Mouse (Mus musculus) embryonic facial prominence, embryonic 10.5 days (tissue): ENCODE results near the gene Rpl13a. TPM values are rescaled to one million over a fixed set of nuclear protein-coding genes. Genes with fewer than 3 reads are reported as not detected.
A peak's percentile ranks its signal among the peaks of the same experiment; 100 is the strongest.
"Not testable (repeated sequence)": the region's sequence is repeated elsewhere in the genome, so short reads cannot be mapped to it uniquely, and the experiment has no call there.

Experiments used
- DNase-seq: peaks from one replicate; pipeline ENCODE4 v3.0.0-alpha.2; 2017; ENCODE audit warnings: low spot score
- H3K27ac ChIP-seq: fragments of 300-500 bp; sonication (generic); replicated peaks from 2 replicates; pipeline ENCODE4 v1.5.1; 2016; ENCODE audit warnings: mild to moderate bottlenecking
- H3K27me3 ChIP-seq: fragments of 300-500 bp; sonication (generic); replicated peaks from 2 replicates; pipeline ENCODE4 v1.6.1; 2016; ENCODE audit warnings: low read depth, mild to moderate bottlenecking; ENCODE audit not compliant: poor library complexity, severe bottlenecking
- H3K36me3 ChIP-seq: fragments of 300-500 bp; sonication (generic); replicated peaks from 2 replicates; pipeline ENCODE4 v1.6.1; 2016; ENCODE audit warnings: mild to moderate bottlenecking, moderate library complexity
- H3K4me1 ChIP-seq: fragments of 300-500 bp; sonication (generic); 2 replicates; pipeline ENCODE4 v1.6.1; 2016
- H3K4me3 ChIP-seq: fragments of 300-500 bp; sonication (generic); 2 replicates; pipeline ENCODE4 v1.5.1; 2016; ENCODE audit warnings: mild to moderate bottlenecking, moderate library complexity
- H3K9me3 ChIP-seq: fragments of 300-500 bp; sonication (generic); 2 replicates; pipeline ENCODE4 v1.6.1; 2016; ENCODE audit warnings: mild to moderate bottlenecking
- WGBS: fragments of 180-500 bp; shearing (Covaris S2); methylation state at CpG from one replicate; pipeline ENCODE4 v1.1.7; 2016; 5-methylcytosine and 5-hydroxymethylcytosine counted together
- polyA plus RNA-seq: library from polyadenylated mRNA; unstranded; fragments of >200 nt; fragmentation: Nextera tagmentation; extraction: Ambion mirVana; gene quantifications from 2 replicates; pipeline ENCODE4 v1.2.1, GENCODE M21; 2016

The Rpl13a gene
- polyA plus RNA-seq, 1 experiment from 2014 or later, result 1,273 TPM

DNA sequence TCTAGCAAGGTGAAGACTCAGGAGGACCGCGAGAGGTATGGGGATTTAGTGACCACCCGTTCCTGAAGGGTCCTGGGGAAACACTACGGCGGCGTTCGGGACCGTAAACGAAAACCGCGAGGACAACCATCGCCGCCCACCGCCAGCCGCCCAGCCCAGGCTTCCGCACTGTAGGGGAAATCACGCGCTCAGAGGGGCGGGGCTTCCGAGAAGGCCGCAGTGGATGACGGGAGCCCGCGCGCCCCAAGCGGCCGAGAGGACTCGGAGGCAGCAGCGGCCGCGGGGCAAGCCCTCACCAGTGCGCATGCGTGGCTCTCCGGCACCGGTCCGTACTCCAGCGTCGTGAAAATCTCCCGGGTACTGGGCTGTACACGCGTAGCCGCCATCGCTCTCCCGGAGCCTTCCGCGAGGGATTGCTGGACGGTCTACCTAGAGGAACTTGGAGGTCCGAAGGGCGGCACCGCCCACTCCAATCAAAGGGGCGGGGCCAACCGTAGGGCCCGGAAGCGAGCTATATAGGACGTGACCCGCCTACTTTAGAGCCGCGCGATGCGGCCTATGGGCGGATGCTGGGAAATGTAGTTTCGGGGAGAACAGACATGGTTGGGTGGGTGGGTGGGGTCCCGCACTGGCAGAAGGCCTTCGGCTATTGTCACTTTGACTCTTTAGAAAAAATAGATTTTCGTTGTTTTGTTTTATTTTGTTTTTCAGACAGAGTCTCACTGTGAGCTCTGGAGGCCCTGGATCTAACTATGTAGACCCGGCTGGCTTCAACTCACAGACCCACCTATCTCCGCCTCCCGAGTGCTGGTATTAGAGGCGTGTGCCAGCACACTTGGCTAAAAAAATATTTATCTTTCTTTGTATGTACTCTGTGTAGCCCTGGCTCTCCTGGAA lies 25.8 kb upstream of the Rpl13a start, which contains the start of the genes Pih1d1 and Aldh16a1:
Gene Pih1d1 (plus strand): TSS at position 208 of the 897 bp plus-strand sequence.
Gene Aldh16a1 (minus strand): TSS at position 489 of the 897 bp plus-strand sequence.
- H3K9me3 ChIP-seq, result no peaks in the 10 kb centered on the region
- H3K4me1 ChIP-seq, result peaks cover 40% of the 10 kb centered on the region
- H3K36me3 ChIP-seq, result peaks cover 34% of the 10 kb centered on the region
- 6% methylated on average over 69 of the region's 69 CpGs for WGBS
- no peaks in the 10 kb centered on the region for H3K27me3 ChIP-seq
- peak within 1 kb of the TSS; percentile 73 for H3K4me3 ChIP-seq
- H3K27ac ChIP-seq, result peak within 1 kb of the TSS; percentile 97
- peak; percentile 98 for DNase-seq

DNA sequence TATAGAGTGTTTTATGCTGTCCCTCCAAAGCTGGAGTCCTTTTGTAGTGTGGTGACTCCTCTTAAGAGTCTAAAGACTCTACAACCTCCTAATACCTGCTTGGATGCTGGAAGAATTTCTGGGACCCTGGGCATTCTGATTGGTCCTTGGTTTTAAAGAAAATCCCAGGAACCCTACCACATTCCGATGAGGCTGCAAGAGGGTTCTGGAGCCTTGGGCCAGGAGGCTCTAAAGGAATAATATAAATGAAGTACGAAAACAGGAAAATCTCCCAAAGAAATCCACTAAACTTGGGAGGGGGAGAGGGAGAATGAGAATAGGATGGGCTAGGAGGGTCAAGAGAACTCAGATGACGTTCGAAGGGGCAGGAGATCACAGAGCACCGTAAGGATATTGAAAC lies 25.0 kb upstream of the Rpl13a start:
- Histone ChIP-seq H3K4me1 (peaks cover 43% of the 10 kb centered on the region), H3K27me3 (no peaks in the 10 kb centered on the region), H3K36me3 (peaks cover 33% of the 10 kb centered on the region), H3K27ac (peak overlapping the region; percentile 97), H3K9me3 (no peaks in the 10 kb centered on the region), H3K4me3 (peak overlapping the region; percentile 73)
- DNase-seq, result no peak
- WGBS, result 6% methylated on average over 5 of the region's 5 CpGs

DNA sequence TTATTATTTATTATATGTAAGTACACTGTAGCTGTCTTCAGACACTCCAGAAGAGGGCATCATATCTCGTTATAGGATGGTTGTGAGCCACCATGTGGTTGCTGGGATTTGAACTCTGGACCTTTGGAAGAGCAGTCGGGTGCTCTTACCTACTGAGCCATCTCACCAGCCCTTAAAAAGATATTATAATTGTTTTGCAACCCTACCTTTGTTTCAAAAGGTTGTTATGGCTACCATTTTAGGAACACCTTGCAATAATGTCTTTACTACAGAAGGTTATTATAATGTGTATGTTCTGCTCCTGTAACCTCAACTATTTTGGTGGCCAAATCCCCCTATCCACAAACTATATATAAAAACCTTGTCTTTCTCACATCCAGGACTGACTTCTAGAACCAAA lies 24.5 kb upstream of the Rpl13a start:
- 93% methylated on average over 2 of the region's 2 CpGs for WGBS
- H3K36me3 ChIP-seq, result peaks cover 33% of the 10 kb centered on the region
- H3K4me1 ChIP-seq, result peaks cover 45% of the 10 kb centered on the region
- H3K27me3 ChIP-seq, H3K9me3 ChIP-seq, DNase-seq: not testable (repeated sequence)
- H3K27ac ChIP-seq, result peak overlapping the region; percentile 97; the same call in 1 of the 2 replicates
- peak overlapping the region; percentile 73 for H3K4me3 ChIP-seq

DNA sequence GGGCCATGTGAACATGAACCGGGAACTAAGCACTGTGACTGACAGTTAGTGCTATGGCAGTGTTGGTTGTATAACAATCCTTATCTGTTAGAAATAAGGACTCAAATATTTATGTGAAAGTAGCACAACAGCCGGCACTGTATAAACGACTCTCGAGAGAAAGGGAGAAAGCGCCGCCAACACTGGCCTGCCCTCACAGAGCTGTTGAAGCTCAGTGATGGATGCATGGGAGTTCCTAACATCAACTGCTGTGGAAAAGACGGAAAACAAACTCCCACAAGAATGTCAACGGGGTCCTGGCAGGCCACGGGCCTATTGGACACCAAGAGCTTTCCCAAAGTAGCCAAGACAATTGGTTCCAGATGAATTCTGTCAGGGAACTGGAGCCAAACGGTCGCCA lies 22.7 kb upstream of the Rpl13a start:
- WGBS, result 49% methylated on average over 11 of the region's 11 CpGs
- Histone ChIP-seq H3K27ac (peak overlapping the region; percentile 75; the same call in 1 of the 2 replicates), H3K36me3 (peaks cover 35% of the 10 kb centered on the region), H3K27me3 (no peaks in the 10 kb centered on the region), H3K4me3 (no peak overlapping the region), H3K9me3 (no peaks in the 10 kb centered on the region), H3K4me1 (peaks cover 45% of the 10 kb centered on the region)
- peak; percentile 48 for DNase-seq

DNA sequence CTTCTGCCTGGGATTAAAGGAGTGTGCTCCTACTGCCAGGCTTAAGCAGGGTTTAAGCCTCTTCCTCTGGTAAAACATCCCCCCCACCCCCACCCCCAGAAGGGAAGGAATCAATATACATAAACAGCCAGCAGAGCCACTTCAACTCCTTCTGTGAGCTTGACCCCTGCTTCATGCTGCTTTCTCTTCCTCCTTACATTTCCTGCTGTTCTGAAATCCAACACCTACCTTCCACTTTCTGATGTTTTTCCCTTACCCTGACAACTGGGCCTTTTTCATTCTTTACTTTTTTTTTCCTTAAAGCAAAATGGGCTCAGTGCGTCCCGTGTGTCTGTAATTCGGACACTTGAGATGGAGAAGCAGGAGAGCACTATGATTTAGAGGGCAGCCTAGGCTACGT lies 21.8 kb upstream of the Rpl13a start:
- 53% methylated on average over 4 of the region's 4 CpGs for WGBS

DNA sequence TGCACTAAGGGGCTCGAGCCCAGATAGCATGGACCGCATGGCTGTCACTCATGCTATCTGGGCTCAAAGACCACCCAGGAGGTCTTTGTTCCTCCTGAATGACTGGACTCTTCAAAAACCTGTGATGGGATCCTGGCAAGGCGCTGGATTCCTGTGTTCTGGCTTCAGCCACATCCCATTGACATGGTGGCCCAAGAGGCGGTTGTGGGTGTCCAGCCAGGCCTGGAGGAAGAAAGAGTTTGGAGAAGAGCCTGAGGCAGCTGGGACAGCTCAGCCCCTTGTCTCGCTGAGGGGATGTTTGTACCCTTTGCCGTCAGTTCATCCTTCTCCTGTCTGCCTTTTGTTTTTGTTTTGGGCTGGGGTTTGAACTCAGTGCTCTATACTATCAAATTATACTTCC lies 21.0 kb upstream of the Rpl13a start:
- no peaks in the 10 kb centered on the region for H3K27me3 ChIP-seq
- DNase-seq, result no peak
- H3K4me3 ChIP-seq, result no peak overlapping the region
- WGBS, result 49% methylated on average over 6 of the region's 6 CpGs
- H3K36me3 ChIP-seq, result peaks cover 50% of the 10 kb centered on the region
- H3K4me1 ChIP-seq, result peaks cover 37% of the 10 kb centered on the region
- no peaks in the 10 kb centered on the region for H3K9me3 ChIP-seq
- H3K27ac ChIP-seq, result peak overlapping the region; percentile 54; the same call in 1 of the 2 replicates

More for the DNA sequence above, 21.8 kb upstream of the Rpl13a start:
- H3K9me3 ChIP-seq, result no peaks in the 10 kb centered on the region
- H3K4me3 ChIP-seq, result 0 out of 2 replicates have a peak overlapping the region, but pooled peaks have one; percentile 8
- no peaks in the 10 kb centered on the region for H3K27me3 ChIP-seq
- peaks cover 45% of the 10 kb centered on the region for H3K4me1 ChIP-seq
- DNase-seq, result no peak
- peaks cover 42% of the 10 kb centered on the region for H3K36me3 ChIP-seq
- H3K27ac ChIP-seq, result peak overlapping the region; percentile 75

DNA sequence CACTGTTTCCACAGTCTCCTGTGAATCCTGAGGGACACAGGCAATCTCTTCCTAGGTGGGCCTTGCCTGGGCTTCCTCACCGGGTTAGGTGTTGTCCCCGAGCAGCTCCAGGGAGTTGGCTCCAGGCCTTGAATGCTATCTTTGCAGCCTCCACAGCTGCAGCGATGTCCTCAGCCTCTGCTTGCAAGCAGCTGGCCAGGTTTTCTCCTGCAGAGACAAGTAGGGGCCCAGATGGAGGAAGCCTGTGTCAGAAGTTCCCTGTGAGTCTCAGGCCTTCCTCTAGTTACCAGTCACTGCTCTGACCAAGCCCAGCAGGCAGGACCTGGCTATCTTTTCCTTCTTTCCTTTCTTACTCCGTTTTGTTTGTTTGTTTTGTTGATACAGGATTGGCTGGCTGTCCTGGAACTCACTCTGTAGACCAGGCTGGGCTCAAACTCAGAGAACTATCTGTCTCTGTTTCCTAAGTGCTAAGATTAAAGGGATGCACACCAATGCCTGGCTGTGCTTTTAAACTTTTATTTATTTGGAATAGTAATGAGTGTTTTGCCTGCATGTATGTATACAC lies 20.1 kb upstream of the Rpl13a start:
- peaks cover 37% of the 10 kb centered on the region for H3K4me1 ChIP-seq
- WGBS, result 58% methylated on average over 4 of the region's 4 CpGs
- peaks cover 59% of the 10 kb centered on the region for H3K36me3 ChIP-seq
- no peak for DNase-seq
- no peak overlapping the region for H3K27ac ChIP-seq
- no peak overlapping the region for H3K4me3 ChIP-seq
- H3K9me3 ChIP-seq, result no peaks in the 10 kb centered on the region
- H3K27me3 ChIP-seq, result no peaks in the 10 kb centered on the region

DNA sequence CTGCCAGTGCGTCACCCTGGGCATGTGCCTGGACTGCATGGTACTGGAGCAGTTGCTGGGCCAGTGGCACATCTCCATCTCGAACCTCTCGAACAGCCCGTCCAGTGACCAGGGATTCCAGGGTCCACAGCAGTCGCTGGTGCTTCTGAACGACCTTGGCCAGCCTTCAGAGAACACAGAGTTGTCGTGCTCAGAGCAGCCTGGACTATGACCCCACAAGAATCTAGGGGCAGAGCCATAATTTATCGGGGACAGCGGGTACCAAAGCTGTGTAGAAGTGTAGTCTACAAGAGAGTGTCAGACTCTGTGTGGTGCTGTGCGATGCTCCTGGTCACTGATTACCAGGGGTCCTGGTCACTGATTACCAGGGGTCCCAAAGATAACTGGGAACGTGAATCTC lies 19.3 kb upstream of the Rpl13a start:
- H3K9me3 ChIP-seq, result no peaks in the 10 kb centered on the region
- no peak for DNase-seq
- H3K36me3 ChIP-seq, result peaks cover 66% of the 10 kb centered on the region
- peaks cover 33% of the 10 kb centered on the region for H3K4me1 ChIP-seq
- H3K4me3 ChIP-seq, result no peak overlapping the region
- 91% methylated on average over 11 of the region's 11 CpGs for WGBS
- no peak overlapping the region for H3K27ac ChIP-seq
- H3K27me3 ChIP-seq, result no peaks in the 10 kb centered on the region

DNA sequence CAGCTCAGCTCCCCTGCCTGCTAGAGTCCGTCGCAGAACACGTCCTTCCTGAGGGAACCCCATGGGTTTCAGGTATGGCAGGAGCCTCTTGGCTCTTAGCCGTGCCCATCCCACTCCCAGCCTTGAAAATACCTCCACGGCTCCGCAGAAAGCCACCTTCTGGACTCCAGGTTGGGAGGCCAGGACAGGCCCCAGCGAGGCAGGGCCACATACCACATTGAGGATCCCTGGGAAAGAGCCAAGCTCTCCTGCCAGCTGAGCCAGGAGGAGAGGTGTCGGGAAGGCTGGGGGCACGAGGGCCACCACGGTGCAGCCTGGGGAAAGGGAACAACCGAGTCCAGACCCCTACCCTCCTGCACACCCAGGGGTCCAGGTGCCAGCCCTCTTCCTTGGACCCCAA lies 18.7 kb upstream of the Rpl13a start:
- Histone ChIP-seq H3K36me3 (peaks cover 72% of the 10 kb centered on the region), H3K4me3 (no peak overlapping the region), H3K4me1 (peaks cover 33% of the 10 kb centered on the region), H3K27ac (no peak overlapping the region), H3K27me3 (no peaks in the 10 kb centered on the region), H3K9me3 (no peaks in the 10 kb centered on the region)
- DNase-seq, result no peak
- WGBS, result 93% methylated on average over 11 of the region's 11 CpGs

DNA sequence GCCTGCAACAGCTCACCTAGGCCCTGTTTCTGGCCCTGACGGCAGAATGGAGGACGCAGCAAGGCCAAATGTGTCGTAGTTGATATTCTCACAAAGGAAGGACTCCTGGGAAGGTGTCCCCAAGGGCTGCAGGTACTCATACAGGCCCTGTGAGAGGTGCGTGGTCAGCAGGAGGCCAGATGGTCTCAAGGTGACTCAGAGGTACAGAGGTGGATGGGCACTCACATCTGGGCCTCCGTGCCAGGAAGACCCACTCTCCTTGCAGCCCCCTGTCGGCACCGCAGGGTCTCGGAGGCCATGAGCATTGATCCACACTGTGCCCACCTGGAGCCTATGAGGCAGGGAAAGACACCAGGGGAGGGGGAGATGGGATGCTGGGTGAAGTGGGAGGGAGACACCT lies 16.9 kb upstream of the Rpl13a start:
- no peaks in the 10 kb centered on the region for H3K9me3 ChIP-seq
- H3K36me3 ChIP-seq, result peaks cover 84% of the 10 kb centered on the region
- H3K4me3 ChIP-seq, result 0 out of 2 replicates have a peak overlapping the region, but pooled peaks have one; percentile 11
- DNase-seq, result no peak
- H3K27me3 ChIP-seq, result no peaks in the 10 kb centered on the region
- H3K27ac ChIP-seq, result no peak overlapping the region
- H3K4me1 ChIP-seq, result peaks cover 16% of the 10 kb centered on the region
- 92% methylated on average over 8 of the region's 8 CpGs for WGBS

DNA sequence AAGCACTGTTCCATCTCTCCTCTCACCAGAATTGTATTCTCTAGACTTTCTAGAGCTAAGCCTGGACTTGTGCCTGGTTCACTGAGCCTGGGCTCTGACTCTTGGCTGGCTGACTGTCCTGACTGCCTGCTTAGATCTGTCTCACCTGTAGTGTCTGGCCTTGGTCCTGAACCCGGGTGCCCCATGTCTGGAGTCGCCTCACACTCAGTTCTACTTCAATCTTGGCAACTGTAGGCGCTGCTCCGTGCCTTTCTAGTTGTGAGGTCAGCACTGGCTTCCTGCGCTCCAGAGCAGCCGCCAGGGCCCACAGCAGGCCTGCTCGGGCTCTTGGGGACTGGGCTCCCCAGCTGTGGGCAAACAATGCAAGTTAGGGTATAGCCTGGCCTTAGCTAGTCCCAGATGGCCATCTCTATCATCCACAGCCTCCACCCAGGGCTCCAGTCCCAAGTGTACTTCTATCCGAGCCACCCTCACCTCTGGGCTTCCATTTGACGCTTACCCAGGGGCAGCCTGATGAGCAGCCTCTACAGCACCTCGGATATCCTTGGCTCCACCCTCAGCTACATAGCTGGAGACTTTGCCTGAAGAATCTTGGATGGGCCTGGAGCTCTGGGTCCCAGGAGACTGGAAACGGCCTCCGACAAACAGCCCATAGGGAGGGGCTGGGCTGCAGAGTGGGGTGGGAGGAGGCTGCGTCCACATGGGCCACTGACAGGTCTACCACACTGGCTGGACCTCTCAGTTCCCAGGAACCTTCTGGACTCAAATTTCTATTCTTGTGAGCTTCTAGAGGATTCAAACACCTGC lies 16.0 kb upstream of the Rpl13a start:
- peaks cover 11% of the 10 kb centered on the region for H3K4me1 ChIP-seq
- DNase-seq, result no peak
- H3K36me3 ChIP-seq, result peaks cover 83% of the 10 kb centered on the region
- H3K27ac ChIP-seq, result no peak overlapping the region
- peak overlapping the region; percentile 11; the same call in 1 of the 2 replicates for H3K4me3 ChIP-seq
- no peaks in the 10 kb centered on the region for H3K27me3 ChIP-seq
- H3K9me3 ChIP-seq, result no peaks in the 10 kb centered on the region
- 91% methylated on average over 13 of the region's 13 CpGs for WGBS

DNA sequence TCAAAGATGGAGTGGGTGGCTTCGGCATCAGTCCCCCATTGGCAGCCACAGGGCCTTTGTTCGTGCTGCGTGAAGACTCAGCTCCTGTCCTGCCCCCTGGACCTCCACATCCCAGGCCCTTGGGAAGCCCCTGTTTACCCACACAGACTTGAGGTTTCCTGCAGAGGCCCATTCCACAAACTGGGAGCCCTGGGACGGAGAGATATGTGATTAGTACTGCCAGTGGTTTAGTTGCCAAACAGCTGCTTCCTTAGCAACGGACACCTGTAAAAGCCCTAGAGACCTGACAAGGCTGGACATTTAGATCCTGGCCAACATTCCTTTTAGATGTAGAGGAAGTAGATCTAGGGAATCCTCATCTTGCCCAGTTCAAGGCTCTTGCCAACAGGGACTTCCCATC lies 13.4 kb upstream of the Rpl13a start:
- peaks cover 8% of the 10 kb centered on the region for H3K27me3 ChIP-seq
- H3K36me3 ChIP-seq, result peaks cover 58% of the 10 kb centered on the region
- WGBS, result 88% methylated on average over 5 of the region's 5 CpGs
- no peak overlapping the region for H3K27ac ChIP-seq
- DNase-seq, result no peak
- H3K9me3 ChIP-seq, result no peaks in the 10 kb centered on the region
- peaks cover 4% of the 10 kb centered on the region; the same call in 1 of the 2 replicates for H3K4me1 ChIP-seq
- no peak overlapping the region for H3K4me3 ChIP-seq
